Mouse (Mus musculus): ENCODE data around the gene Adamts3.

DNA sequence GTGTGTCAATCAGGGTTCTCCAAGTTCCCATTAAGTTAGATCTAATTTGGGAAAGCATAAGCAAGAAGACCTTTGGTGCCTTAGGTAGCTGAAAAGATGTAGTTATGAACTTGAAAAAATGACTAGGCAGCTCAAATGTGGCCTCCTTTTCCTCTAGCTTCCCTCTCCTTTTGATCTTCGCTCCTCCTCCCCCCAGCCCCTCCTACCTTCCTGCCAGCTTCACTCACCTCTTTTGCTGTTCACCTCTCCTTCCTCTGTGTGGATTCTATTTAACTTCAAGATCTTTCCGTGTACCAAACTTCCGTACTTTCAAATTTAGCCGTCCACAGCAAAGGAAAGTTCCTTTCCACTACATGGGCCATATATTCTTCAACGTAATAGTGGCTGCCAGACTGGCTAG, 17.9 kb upstream of the Adamts3 start:
- TF ChIP-seq CTCF (IDR thresholded peaks at IDR 0.05; ENCODE audit: low read depth) (no peak), EP300 (IDR thresholded peaks at IDR 0.05; ENCODE audit: low read depth) (no peak)

All from liver, embryonic 14.5 days (tissue).